ENCODE assay signal across 9 mouse cellular contexts in genomic region chr11:59302700-59303569, GRCm38 (mm10). TPM values are rescaled to one million over a fixed set of nuclear protein-coding genes. Genes with fewer than 3 reads are reported as not detected.
DNase-seq lines count a peak whose midpoint lies in the region; ATAC-seq and TF ChIP-seq lines count a peak whose summit lies in the region.
"Had no signal": no experiment of that assay in that cellular context is flagged by ENCODE, and none has a peak within 500 bp of the region (broad histone marks: within the 10 kb centered on the region; RNA-seq: fewer than 3 reads in every experiment).

No protein-coding gene starts in this region.

- DNase-seq in adrenal gland, adult 8-10 months: peak; percentile 78
- DNase-seq in embryo, embryonic 9.5 days (ENCODE audit: extremely low spot score): peak; percentile 71
- DNase-seq in heart, adult 8-10 months (ENCODE audit: low spot score): peak; percentile 84
- peak; percentile 86 for DNase-seq in layer of hippocampus, adult 9-10 months (ENCODE audit: low spot score)
- DNase-seq in right cerebral cortex, postnatal 25 days: peak; percentile 79

- no peak overlapping the region for H3K4me3 ChIP-seq in E14TG2a.4 (replicated peaks; ENCODE audit: low read length)
- H3K4me3 ChIP-seq: limb, embryonic 15.5 days had no signal

- peaks cover 66% of the 10 kb centered on the region for H3K27me3 ChIP-seq in E14TG2a.4 (ENCODE audit: insufficient read depth, low read length)

- H3K36me3 ChIP-seq in E14TG2a.4 (ENCODE audit: insufficient read depth, low read length): no peaks in the 10 kb centered on the region
- H3K36me3 ChIP-seq: limb, embryonic 15.5 days had no signal

- no peaks in the 10 kb centered on the region for H3K9me3 ChIP-seq in E14TG2a.4 (ENCODE audit: low read length)
- H3K9me3 ChIP-seq: limb, embryonic 15.5 days had no signal

- peak; percentile 62 for TF ChIP-seq CTCF in E14TG2a.4 (conservative IDR thresholded peaks at IDR 0.05; ENCODE audit: low read length)

- peaks cover 37% of the 10 kb centered on the region for H3K4me1 ChIP-seq in E14TG2a.4 (replicated peaks; ENCODE audit: low read depth, low read length)

- peak; percentile 78 for ATAC-seq in megakaryocyte, adult 5-6 weeks (ENCODE audit: poor library complexity, severe bottlenecking)
- no peak for ATAC-seq in activated CD4-positive, CD25-positive, alpha-beta regulatory T cell, adult 4 months

RNA-seq across cellular contexts. Expression of gene Wnt9a, which starts 3.8 kb away (rescaled TPM):
- total RNA-seq in adrenal gland, adult 8-10 months (2022): 1 to 10 TPM; 1.2 to 1.5 (median 1.5) TPM
- total RNA-seq in heart, adult 8-10 months (2022): 1 to 10 TPM; 4.3 to 4.9 (median 4.6) TPM
- total RNA-seq in megakaryocyte, adult 5-6 weeks (2015): not detected in 2 replicates
- not detected in 2 replicates for total RNA-seq in megakaryocyte, adult 5-6 weeks (2017)
- polyA plus RNA-seq in activated CD4-positive, CD25-positive, alpha-beta regulatory T cell, adult 4 months (2017; shearing (Covaris generic)): not detected

RNA-seq across cellular contexts. Expression of gene Wnt3a, which starts 12.4 kb away (rescaled TPM):
- total RNA-seq in adrenal gland, adult 8-10 months (2022): not detected
- total RNA-seq in heart, adult 8-10 months (2022): not detected
- total RNA-seq in megakaryocyte, adult 5-6 weeks (2015): not detected in 2 replicates
- not detected in 2 replicates for total RNA-seq in megakaryocyte, adult 5-6 weeks (2017)
- polyA plus RNA-seq in activated CD4-positive, CD25-positive, alpha-beta regulatory T cell, adult 4 months (2017; shearing (Covaris generic)): under 1 TPM in 1 of 2 experiments, not detected in 1; 0.20 TPM
